Mouse (Mus musculus): ENCODE results near the gene Rpusd2. TPM values are rescaled to one million over a fixed set of nuclear protein-coding genes. Genes with fewer than 3 reads are reported as not detected.

The Rpusd2 gene
- total and polyA plus RNA-seq, 2 experiments from 2014 or later, result 3.6 to 10.3 TPM

GRCm38 (mm10) chr2:119019131-119019530 is 15.5 kb upstream of the Rpusd2 start:
- Histone ChIP-seq H3K9me3 (ENCODE audit: low read length) (no peaks in the 10 kb centered on the region), H3K9ac (no peak overlapping the region), H3K27ac (ENCODE audit: low read depth, low read length) (0 out of 2 replicates have a peak overlapping the region, but pooled peaks have one; percentile 15), H3K4me3 (ENCODE audit: low read depth, low read length) (no peak overlapping the region), H3K4me1 (ENCODE audit: insufficient read depth) (no peaks in the 10 kb centered on the region), H3K4me2 (ENCODE audit: low read depth) (no peak overlapping the region), H3K36me3 (ENCODE audit: insufficient read depth) (peaks cover 25% of the 10 kb centered on the region), H3K27me3 (ENCODE audit: insufficient read depth, low read length) (no peaks in the 10 kb centered on the region)
- DNase-seq (peak; percentile 57), ATAC-seq (peak; percentile 89)
- 8% methylated on average over 5 of the region's 5 CpGs for WGBS
- peak; percentile 51 for TF ChIP-seq CTCF (IDR thresholded peaks at IDR 0.05; ENCODE audit: low read depth)

GRCm38 (mm10) chr2:119019538-119019937 is 15.1 kb upstream of the Rpusd2 start:
- Histone ChIP-seq H3K9me3 (ENCODE audit: low read length) (no peaks in the 10 kb centered on the region), H3K4me2 (ENCODE audit: low read depth) (no peak overlapping the region), H3K9ac (no peak overlapping the region), H3K4me1 (ENCODE audit: insufficient read depth) (no peaks in the 10 kb centered on the region), H3K4me3 (ENCODE audit: low read depth, low read length) (no peak overlapping the region), H3K27ac (ENCODE audit: low read depth, low read length) (0 out of 2 replicates have a peak overlapping the region, but pooled peaks have one; percentile 15), H3K27me3 (ENCODE audit: insufficient read depth, low read length) (no peaks in the 10 kb centered on the region), H3K36me3 (ENCODE audit: insufficient read depth) (peaks cover 25% of the 10 kb centered on the region)
- no peak for TF ChIP-seq CTCF (IDR thresholded peaks at IDR 0.05; ENCODE audit: low read depth)
- ATAC-seq (peak; percentile 61), DNase-seq (peak; percentile 27)
- 29% methylated on average over 4 of the region's 4 CpGs for WGBS

- no peak for TF ChIP-seq CTCF (IDR thresholded peaks at IDR 0.05; ENCODE audit: low read depth)
- H3K4me1 ChIP-seq (ENCODE audit: insufficient read depth), result no peaks in the 10 kb centered on the region; the same call in 1 of the 2 replicates
- ATAC-seq, result no peak
- H3K4me3 ChIP-seq (ENCODE audit: low read depth, low read length), result no peak overlapping the region
- H3K4me2 ChIP-seq (ENCODE audit: low read depth), result no peak overlapping the region
- peaks cover 20% of the 10 kb centered on the region for H3K36me3 ChIP-seq (ENCODE audit: insufficient read depth)
- no peaks in the 10 kb centered on the region for H3K9me3 ChIP-seq (ENCODE audit: low read length)
- no peak overlapping the region for H3K9ac ChIP-seq
- H3K27ac ChIP-seq (ENCODE audit: low read depth, low read length), result no peak overlapping the region
- WGBS, result 86% methylated on average over 6 of the region's 6 CpGs
- no peaks in the 10 kb centered on the region for H3K27me3 ChIP-seq (ENCODE audit: insufficient read depth, low read length)
- DNase-seq, result no peak
These were observed 11.4 kb upstream of the Rpusd2 start for GRCm38 (mm10) chr2:119023154-119023660.

GRCm38 (mm10) chr2:119024536-119025238 is 9.9 kb upstream of the Rpusd2 start:
- WGBS, result 75% methylated on average over 9 of the region's 9 CpGs
- H3K9ac ChIP-seq, result no peak overlapping the region
- no peaks in the 10 kb centered on the region for H3K9me3 ChIP-seq (ENCODE audit: low read length)
- H3K4me3 ChIP-seq (ENCODE audit: low read depth, low read length), result no peak overlapping the region
- no peak for DNase-seq
- H3K4me2 ChIP-seq (ENCODE audit: low read depth), result no peak overlapping the region
- H3K27ac ChIP-seq (ENCODE audit: low read depth, low read length), result no peak overlapping the region
- H3K36me3 ChIP-seq (ENCODE audit: insufficient read depth), result peaks cover 11% of the 10 kb centered on the region
- ATAC-seq, result no peak
- H3K4me1 ChIP-seq (ENCODE audit: insufficient read depth), result no peaks in the 10 kb centered on the region; the same call in 1 of the 2 replicates
- no peaks in the 10 kb centered on the region for H3K27me3 ChIP-seq (ENCODE audit: insufficient read depth, low read length)
- peak; percentile 53 for TF ChIP-seq CTCF (IDR thresholded peaks at IDR 0.05; ENCODE audit: low read depth)

- H3K36me3 ChIP-seq (ENCODE audit: insufficient read depth), result peaks cover 11% of the 10 kb centered on the region
- H3K27ac ChIP-seq (ENCODE audit: low read depth, low read length), result no peak overlapping the region
- H3K4me3 ChIP-seq (ENCODE audit: low read depth, low read length), result no peak overlapping the region
- no peaks in the 10 kb centered on the region for H3K9me3 ChIP-seq (ENCODE audit: low read length)
- H3K27me3 ChIP-seq (ENCODE audit: insufficient read depth, low read length), result no peaks in the 10 kb centered on the region
- ATAC-seq (no peak), DNase-seq (no peak)
- H3K4me2 ChIP-seq (ENCODE audit: low read depth), result no peak overlapping the region
- 81% methylated on average over 4 of the region's 4 CpGs for WGBS
- H3K9ac ChIP-seq, result no peak overlapping the region
- no peak for TF ChIP-seq CTCF (IDR thresholded peaks at IDR 0.05; ENCODE audit: low read depth)
- no peaks in the 10 kb centered on the region; the same call in 1 of the 2 replicates for H3K4me1 ChIP-seq (ENCODE audit: insufficient read depth)
These were observed 9.4 kb upstream of the Rpusd2 start for GRCm38 (mm10) chr2:119025239-119025616.

GRCm38 (mm10) chr2:119026951-119027350 is 7.6 kb upstream of the Rpusd2 start:
- peaks cover 4% of the 10 kb centered on the region; the same call in 1 of the 2 replicates for H3K36me3 ChIP-seq (ENCODE audit: insufficient read depth)
- no peak for TF ChIP-seq CTCF (IDR thresholded peaks at IDR 0.05; ENCODE audit: low read depth)
- H3K9me3 ChIP-seq (ENCODE audit: low read length), result no peaks in the 10 kb centered on the region
- no peak for DNase-seq
- no peaks in the 10 kb centered on the region; the same call in 1 of the 2 replicates for H3K4me1 ChIP-seq (ENCODE audit: insufficient read depth)
- no peak overlapping the region for H3K4me3 ChIP-seq (ENCODE audit: low read depth, low read length)
- no peak for ATAC-seq
- H3K27me3 ChIP-seq (ENCODE audit: insufficient read depth, low read length), result no peaks in the 10 kb centered on the region
- WGBS, result 91% methylated on average over 4 of the region's 4 CpGs
- H3K27ac ChIP-seq (ENCODE audit: low read depth, low read length), result no peak overlapping the region
- no peak overlapping the region for H3K9ac ChIP-seq
- no peak overlapping the region for H3K4me2 ChIP-seq (ENCODE audit: low read depth)

GRCm38 (mm10) chr2:119028941-119029551 is 5.5 kb upstream of the Rpusd2 start, which contains the start of gene Ccdc32:
Ccdc32 (minus strand) TSS chr2:119029393.
- peak within 1 kb of the TSS; percentile 73 for H3K4me3 ChIP-seq (ENCODE audit: low read depth, low read length)
- peak within 1 kb of the TSS; percentile 79 for H3K9ac ChIP-seq
- no peaks in the 10 kb centered on the region for H3K27me3 ChIP-seq (ENCODE audit: insufficient read depth, low read length)
- WGBS, result under 1% methylated on average over 28 of the region's 28 CpGs
- DNase-seq (peak; percentile 92), ATAC-seq (peak; percentile 99)
- H3K4me2 ChIP-seq (ENCODE audit: low read depth), result peak within 1 kb of the TSS; percentile 90
- H3K27ac ChIP-seq (ENCODE audit: low read depth, low read length), result no peak within 1 kb of the TSS
- H3K9me3 ChIP-seq (ENCODE audit: low read length), result no peaks in the 10 kb centered on the region
- TF ChIP-seq CTCF (IDR thresholded peaks at IDR 0.05; ENCODE audit: low read depth), result no peak
- H3K4me1 ChIP-seq (ENCODE audit: insufficient read depth), result no peaks in the 10 kb centered on the region; the same call in 1 of the 2 replicates
- H3K36me3 ChIP-seq (ENCODE audit: insufficient read depth), result no peaks in the 10 kb centered on the region; the same call in 1 of the 2 replicates
